In genomic region chr14:102859361-102859871, GRCm38 (mm10) we compare ENCODE assay signal across 13 mouse cellular contexts.
DNase-seq lines count a peak whose midpoint lies in the region; ATAC-seq and TF ChIP-seq lines count a peak whose summit lies in the region.
"Had no signal": no experiment of that assay in that cellular context is flagged by ENCODE, and none has a peak within 500 bp of the region (broad histone marks: within the 10 kb centered on the region; RNA-seq: fewer than 3 reads in every experiment).

No protein-coding gene starts in this region.

- no peak overlapping the region for H3K9ac ChIP-seq in embryonic facial prominence, embryonic 13.5 days
- no peak overlapping the region for H3K9ac ChIP-seq in forebrain, postnatal 0 days
- H3K9ac ChIP-seq: kidney, embryonic 15.5 days; liver, postnatal 0 days had no signal

- no peak overlapping the region for H3K4me3 ChIP-seq in kidney, adult 2 months (ENCODE audit: insufficient read depth, low read depth, low read length)
- no peak overlapping the region for H3K4me3 ChIP-seq in embryonic facial prominence, embryonic 13.5 days
- no peak overlapping the region for H3K4me3 ChIP-seq in forebrain, postnatal 0 days (ENCODE audit: low read depth, low read length)
- H3K4me3 ChIP-seq: kidney, embryonic 15.5 days; left cerebral cortex, adult 2 months had no signal

- ATAC-seq in embryonic facial prominence, embryonic 13.5 days (ENCODE audit: insufficient number of reproducible peaks, insufficient read depth, low FRiP score, low TSS enrichment, low read depth) = no peak
- no peak for ATAC-seq in forebrain, postnatal 0 days
- ATAC-seq: liver, postnatal 0 days; Patski had no signal

- no peak for TF ChIP-seq POLR2A in kidney, adult 2 months (IDR thresholded peaks at IDR 0.05; ENCODE audit: low read depth, low read length)

- WGBS in kidney, adult 2 months = 55% methylated on average over 4 of the region's 4 CpGs
- WGBS in embryonic facial prominence, embryonic 13.5 days = 27% methylated on average over 4 of the region's 4 CpGs
- 52% methylated on average over 4 of the region's 4 CpGs for WGBS in forebrain, postnatal 0 days

- no peaks in the 10 kb centered on the region for H3K36me3 ChIP-seq in kidney, adult 2 months (ENCODE audit: control insufficient read depth, insufficient read depth, low read length)
- H3K36me3 ChIP-seq in embryonic facial prominence, embryonic 13.5 days = no peaks in the 10 kb centered on the region
- H3K36me3 ChIP-seq in forebrain, postnatal 0 days (ENCODE audit: insufficient read depth) = no peaks in the 10 kb centered on the region
- H3K36me3 ChIP-seq: kidney, embryonic 15.5 days had no signal

- H3K27me3 ChIP-seq in kidney, adult 2 months (replicated peaks; ENCODE audit: control insufficient read depth, insufficient read depth, low read length) = no peaks in the 10 kb centered on the region; the same call in 1 of the 2 replicates
- H3K27me3 ChIP-seq in embryonic facial prominence, embryonic 13.5 days = no peaks in the 10 kb centered on the region
- no peaks in the 10 kb centered on the region for H3K27me3 ChIP-seq in forebrain, postnatal 0 days (ENCODE audit: insufficient read depth, low read length)
- H3K27me3 ChIP-seq: kidney, embryonic 15.5 days; Patski had no signal

- no peaks in the 10 kb centered on the region for H3K9me3 ChIP-seq in embryonic facial prominence, embryonic 13.5 days
- H3K9me3 ChIP-seq in forebrain, postnatal 0 days (ENCODE audit: low read length) = no peaks in the 10 kb centered on the region
- H3K9me3 ChIP-seq: kidney, embryonic 15.5 days had no signal

- DNase-seq in kidney, adult 2 months = peak; percentile 10
- DNase-seq in kidney, postnatal 14 days = no peak
- peak; percentile 5 for DNase-seq in adipocyte (ENCODE audit: low spot score)
- peak; percentile 73 for DNase-seq in hindlimb bud, embryonic 11.5 days (ENCODE audit: extremely low spot score, low read depth, low spot score)
- DNase-seq in cerebellum, postnatal 10 days = no peak
- DNase-seq in right cerebral cortex, postnatal 25 days = no peak
- DNase-seq in forebrain, postnatal 0 days = no peak
- DNase-seq: cerebellum, postnatal 14 days; liver, postnatal 0 days had no signal

- no peak overlapping the region for H3K27ac ChIP-seq in kidney, adult 2 months (ENCODE audit: insufficient read depth, low read depth, low read length)
- peak overlapping the region; percentile 55; the same call in 1 of the 2 replicates for H3K27ac ChIP-seq in embryonic facial prominence, embryonic 13.5 days
- H3K27ac ChIP-seq in forebrain, postnatal 0 days (ENCODE audit: low read depth, low read length) = no peak overlapping the region
- H3K27ac ChIP-seq: kidney, embryonic 15.5 days; left cerebral cortex, adult 2 months had no signal

- H3K4me2 ChIP-seq in embryonic facial prominence, embryonic 13.5 days = no peak overlapping the region; the same call in 1 of the 2 replicates
- H3K4me2 ChIP-seq in forebrain, postnatal 0 days (ENCODE audit: low read depth) = no peak overlapping the region
- H3K4me2 ChIP-seq: kidney, embryonic 15.5 days had no signal

- H3K4me1 ChIP-seq in kidney, adult 2 months (ENCODE audit: control insufficient read depth, insufficient read depth, low read length) = no peaks in the 10 kb centered on the region; the same call in 1 of the 2 replicates
- 0 out of 2 replicates have a peak, but pooled peaks cover 8% of the 10 kb centered on the region for H3K4me1 ChIP-seq in embryonic facial prominence, embryonic 13.5 days
- H3K4me1 ChIP-seq in forebrain, postnatal 0 days (ENCODE audit: insufficient read depth) = peaks cover 9% of the 10 kb centered on the region; the same call in 1 of the 2 replicates

- no peak for TF ChIP-seq CTCF in kidney, adult 2 months (conservative IDR thresholded peaks at IDR 0.05; ENCODE audit: insufficient read depth, insufficient read length, low read depth, low read length)
- TF ChIP-seq CTCF in forebrain, postnatal 0 days (IDR thresholded peaks at IDR 0.05; ENCODE audit: low read depth) = no peak

Comparison
In these comparisons a context has a peak if more than half of its experiments do, and no peak if none do; other contexts are left out.
1. DNase-seq: peak in kidney, adult 2 months (single experiment), adipocyte (single experiment) and hindlimb bud, embryonic 11.5 days (single experiment); none in kidney, postnatal 14 days (single experiment), cerebellum, postnatal 10 days (0 of 2), right cerebral cortex, postnatal 25 days (single experiment) and forebrain, postnatal 0 days (single experiment).